Mouse (Mus musculus): ENCODE measurements around the gene 1700007K13Rik. TPM values are rescaled to one million over a fixed set of nuclear protein-coding genes. Genes with fewer than 3 reads are reported as not detected.

1700007K13Rik gene
- polyA plus RNA-seq, 1 experiment from 2014 or later: 2.3 TPM

DNA sequence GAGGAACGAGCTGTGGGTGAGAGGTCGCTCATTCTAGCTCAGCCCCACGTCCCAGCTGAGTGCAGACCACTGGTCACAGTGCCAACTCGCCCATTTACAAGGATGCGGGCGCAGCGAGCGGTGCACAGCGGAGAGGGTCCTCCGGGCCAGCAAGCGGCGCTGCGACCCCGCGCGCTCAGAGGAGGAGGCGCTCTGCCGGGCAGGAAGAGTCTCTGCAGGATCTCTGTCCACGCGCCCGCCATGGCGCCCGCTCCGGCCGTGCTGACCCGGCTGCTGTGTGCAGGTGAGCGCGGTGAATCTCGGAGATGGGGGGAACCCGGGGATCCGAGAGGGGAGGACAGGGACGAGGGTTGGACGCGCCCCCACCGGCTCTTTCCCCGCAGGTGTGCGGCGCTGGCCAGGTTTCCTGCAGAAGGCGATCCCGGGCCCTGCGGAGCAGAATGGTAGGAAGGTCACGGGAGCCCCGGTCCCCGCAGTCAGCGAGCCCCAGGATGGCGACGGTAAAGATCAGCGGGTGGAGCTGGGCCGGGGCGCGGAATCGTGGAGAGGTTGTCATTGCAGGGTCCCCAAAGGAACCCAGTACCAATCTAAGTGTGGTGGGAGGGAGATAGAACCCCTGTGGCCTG is 1.8 kb upstream of the 1700007K13Rik start, which contains the start of gene Mrps2:
Gene Mrps2 (plus strand): TSS at position 207 of the 626 bp plus-strand sequence.
- no peak within 1 kb of the TSS for H3K27ac ChIP-seq
- H3K27me3 ChIP-seq: peaks cover 14% of the 10 kb centered on the region; the same call in 1 of the 2 replicates
- H3K4me3 ChIP-seq (replicated peaks): peak within 1 kb of the TSS; percentile 95
- H3K4me1 ChIP-seq: peaks cover 25% of the 10 kb centered on the region
- H3K9me3 ChIP-seq: no peaks in the 10 kb centered on the region
- peak within 1 kb of the TSS; percentile 95 for H3K9ac ChIP-seq
- ATAC-seq (ENCODE audit: low FRiP score): peak; percentile 89
- peaks cover 41% of the 10 kb centered on the region for H3K36me3 ChIP-seq (replicated peaks)
- H3K4me2 ChIP-seq: peak within 1 kb of the TSS; percentile 78
- WGBS: under 1% methylated on average over 49 of the region's 52 CpGs

DNA sequence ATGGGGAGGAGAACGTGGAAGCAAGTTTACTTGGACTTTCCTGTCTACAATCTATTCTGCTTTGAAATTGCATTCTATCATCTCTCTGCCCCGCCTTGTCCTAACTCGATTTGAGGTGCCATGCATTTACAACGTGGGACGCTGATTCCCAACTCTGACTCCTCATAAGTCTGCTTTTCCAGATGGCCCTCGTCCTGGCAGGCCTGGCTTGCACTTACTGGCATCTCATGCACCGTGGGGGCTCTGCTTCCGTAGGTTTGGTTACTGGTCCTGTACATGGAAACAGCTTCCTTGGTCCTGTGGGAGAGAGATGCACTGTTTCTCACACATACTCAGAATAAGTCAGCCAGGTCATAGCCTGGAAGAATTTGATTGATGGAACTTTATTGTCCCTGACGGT is 1.2 kb downstream of the 1700007K13Rik start:
- WGBS: 86% methylated on average over 9 of the region's 9 CpGs
- ATAC-seq (ENCODE audit: low FRiP score): no peak
- H3K36me3 ChIP-seq (replicated peaks): peaks cover 12% of the 10 kb centered on the region
- H3K27ac ChIP-seq: no peak overlapping the region
- H3K4me3 ChIP-seq (replicated peaks): no peak overlapping the region
- H3K27me3 ChIP-seq: peaks cover 14% of the 10 kb centered on the region; the same call in 1 of the 2 replicates
- H3K4me1 ChIP-seq: peaks cover 25% of the 10 kb centered on the region
- no peak overlapping the region for H3K4me2 ChIP-seq
- H3K9me3 ChIP-seq: no peaks in the 10 kb centered on the region
- H3K9ac ChIP-seq: no peak overlapping the region

DNA sequence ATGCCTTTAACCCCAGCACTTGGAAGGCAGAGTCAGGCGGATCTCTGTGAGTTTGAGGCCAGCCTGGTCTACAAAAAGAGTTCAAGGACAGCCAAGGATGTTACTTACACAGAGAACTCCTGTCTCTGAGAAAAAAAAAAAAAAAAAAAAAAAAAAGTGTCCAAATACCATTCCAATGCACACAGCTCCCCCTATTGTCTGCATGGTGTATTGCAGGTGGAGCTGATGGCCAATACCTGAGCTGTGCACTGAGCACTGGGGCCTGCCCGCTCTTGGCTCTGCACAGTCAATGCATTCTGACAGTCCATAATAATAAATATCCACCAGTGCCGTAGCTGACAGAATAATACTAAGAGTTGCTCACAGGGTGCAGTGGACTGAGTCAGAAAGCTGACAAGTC is 2.2 kb downstream of the 1700007K13Rik start:
- H3K9me3 ChIP-seq: no peaks in the 10 kb centered on the region
- H3K36me3 ChIP-seq (replicated peaks): peaks cover 2% of the 10 kb centered on the region; the same call in 1 of the 2 replicates
- no peak overlapping the region for H3K4me3 ChIP-seq (replicated peaks)
- no peak overlapping the region for H3K9ac ChIP-seq
- ATAC-seq (ENCODE audit: low FRiP score): no peak
- H3K27ac ChIP-seq: no peak overlapping the region
- 41% methylated on average over 3 of the region's 3 CpGs for WGBS
- peaks cover 22% of the 10 kb centered on the region for H3K4me1 ChIP-seq
- no peak overlapping the region for H3K4me2 ChIP-seq
- peaks cover 14% of the 10 kb centered on the region; the same call in 1 of the 2 replicates for H3K27me3 ChIP-seq

- Histone ChIP-seq H3K4me2 (no peak overlapping the region), H3K9me3 (no peaks in the 10 kb centered on the region), H3K4me1 (no peaks in the 10 kb centered on the region), H3K9ac (no peak overlapping the region), H3K36me3 (replicated peaks) (peaks cover 27% of the 10 kb centered on the region), H3K4me3 (replicated peaks) (no peak overlapping the region), H3K27ac (no peak overlapping the region), H3K27me3 (no peaks in the 10 kb centered on the region)
- no peak for ATAC-seq (ENCODE audit: low FRiP score)
- WGBS: 79% methylated on average over 1 of the region's 1 CpGs
Measured at GRCm38 (mm10) chr2:28456616-28457015, 9.5 kb downstream of the 1700007K13Rik start.

DNA sequence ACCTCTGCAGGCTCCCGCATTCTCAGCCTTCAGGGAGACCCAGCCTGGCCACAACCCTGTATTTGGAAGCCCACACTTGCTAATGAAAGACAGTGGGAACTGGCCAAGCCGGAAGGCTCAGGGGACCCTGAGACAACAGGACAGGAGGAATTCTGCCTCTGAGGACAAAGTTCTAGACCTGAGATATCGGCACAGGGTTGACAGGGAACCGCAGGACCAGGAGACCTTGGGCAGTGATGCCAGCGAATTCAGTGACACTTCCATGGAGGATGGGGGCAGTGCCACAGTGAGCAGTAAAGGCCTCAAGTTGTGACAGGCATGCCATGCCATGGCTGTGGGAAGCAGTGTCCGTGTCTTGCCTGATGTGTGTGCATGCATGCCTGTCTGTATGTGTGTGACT is 12.6 kb downstream of the 1700007K13Rik start:
- Histone ChIP-seq H3K27ac (no peak overlapping the region), H3K4me3 (replicated peaks) (no peak overlapping the region), H3K36me3 (replicated peaks) (peaks cover 44% of the 10 kb centered on the region), H3K9ac (no peak overlapping the region), H3K9me3 (no peaks in the 10 kb centered on the region), H3K27me3 (no peaks in the 10 kb centered on the region), H3K4me2 (no peak overlapping the region), H3K4me1 (no peaks in the 10 kb centered on the region)
- WGBS: 93% methylated on average over 6 of the region's 6 CpGs
- no peak for ATAC-seq (ENCODE audit: low FRiP score)

GRCm38 (mm10) chr2:28451663-28452062 is 14.5 kb downstream of the 1700007K13Rik start:
- no peak for ATAC-seq (ENCODE audit: low FRiP score)
- Histone ChIP-seq H3K9ac (no peak overlapping the region), H3K4me1 (peaks cover 13% of the 10 kb centered on the region), H3K27ac (no peak overlapping the region), H3K4me3 (replicated peaks) (no peak overlapping the region), H3K36me3 (replicated peaks) (peaks cover 44% of the 10 kb centered on the region), H3K9me3 (no peaks in the 10 kb centered on the region), H3K27me3 (no peaks in the 10 kb centered on the region), H3K4me2 (no peak overlapping the region)
- 92% methylated on average over 11 of the region's 11 CpGs for WGBS

GRCm38 (mm10) chr2:28447315-28447670 is 18.8 kb downstream of the 1700007K13Rik start:
- Histone ChIP-seq H3K27me3 (0 out of 2 replicates have a peak, but pooled peaks cover 3% of the 10 kb centered on the region), H3K4me2 (peak overlapping the region; percentile 95), H3K9ac (peak overlapping the region; percentile 91), H3K27ac (peak overlapping the region; percentile 72), H3K4me3 (replicated peaks) (peak overlapping the region; percentile 81), H3K9me3 (no peaks in the 10 kb centered on the region), H3K36me3 (replicated peaks) (peaks cover 24% of the 10 kb centered on the region), H3K4me1 (peaks cover 20% of the 10 kb centered on the region)
- 10% methylated on average over 11 of the region's 11 CpGs for WGBS
- peak; percentile 66 for ATAC-seq (ENCODE audit: low FRiP score)

GRCm38 (mm10) chr2:28446515-28447314 is 19.4 kb downstream of the 1700007K13Rik start, which contains the start of gene Ppp1r26:
TSS of gene Ppp1r26 (plus strand) at chr2:28446800.
- peak within 1 kb of the TSS; percentile 81 for H3K4me3 ChIP-seq (replicated peaks)
- H3K4me2 ChIP-seq: peak within 1 kb of the TSS; percentile 95
- 0 out of 2 replicates have a peak, but pooled peaks cover 3% of the 10 kb centered on the region for H3K27me3 ChIP-seq
- WGBS: under 1% methylated on average over 83 of the region's 118 CpGs
- peaks cover 18% of the 10 kb centered on the region for H3K36me3 ChIP-seq (replicated peaks)
- ATAC-seq (ENCODE audit: low FRiP score): peak; percentile 82
- peak within 1 kb of the TSS; percentile 72 for H3K27ac ChIP-seq
- peaks cover 20% of the 10 kb centered on the region for H3K4me1 ChIP-seq
- H3K9me3 ChIP-seq: no peaks in the 10 kb centered on the region
- H3K9ac ChIP-seq: peak within 1 kb of the TSS; percentile 91

DNA sequence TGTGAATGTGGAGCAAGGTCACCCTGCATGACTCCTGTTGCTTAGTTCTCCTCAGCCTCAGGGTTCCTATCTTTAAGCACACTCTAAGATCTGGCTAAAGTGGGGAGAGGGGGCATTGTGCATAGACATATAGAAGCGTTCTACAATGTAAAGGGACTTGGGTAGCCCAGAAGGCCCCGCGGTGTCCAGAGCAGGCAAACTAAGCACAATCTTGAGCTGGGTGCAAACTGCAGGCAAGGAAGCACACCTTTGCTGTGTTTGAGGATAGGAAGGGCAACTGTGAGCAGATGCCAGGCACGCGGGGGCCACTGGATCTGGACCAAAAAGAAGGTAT is 20.0 kb downstream of the 1700007K13Rik start:
- 9% methylated on average over 5 of the region's 5 CpGs for WGBS
- peak overlapping the region; percentile 81 for H3K4me3 ChIP-seq (replicated peaks)
- H3K4me2 ChIP-seq: peak overlapping the region; percentile 95
- 0 out of 2 replicates have a peak, but pooled peaks cover 3% of the 10 kb centered on the region for H3K27me3 ChIP-seq
- peaks cover 20% of the 10 kb centered on the region for H3K4me1 ChIP-seq
- peaks cover 13% of the 10 kb centered on the region for H3K36me3 ChIP-seq (replicated peaks)
- no peaks in the 10 kb centered on the region for H3K9me3 ChIP-seq
- no peak overlapping the region; the same call in 1 of the 2 replicates for H3K27ac ChIP-seq
- H3K9ac ChIP-seq: peak overlapping the region; percentile 91
- no peak; the same call in 1 of the 2 replicates for ATAC-seq (ENCODE audit: low FRiP score)

GRCm38 (mm10) chr2:28445082-28445481 is 21.1 kb downstream of the 1700007K13Rik start:
- Histone ChIP-seq H3K27ac (no peak overlapping the region), H3K4me1 (peaks cover 20% of the 10 kb centered on the region), H3K4me2 (no peak overlapping the region), H3K4me3 (replicated peaks) (no peak overlapping the region), H3K9ac (no peak overlapping the region), H3K27me3 (0 out of 2 replicates have a peak, but pooled peaks cover 3% of the 10 kb centered on the region), H3K36me3 (replicated peaks) (0 out of 2 replicates have a peak, but pooled peaks cover 3% of the 10 kb centered on the region), H3K9me3 (no peaks in the 10 kb centered on the region)
- ATAC-seq (ENCODE audit: low FRiP score): no peak
- 88% methylated on average over 4 of the region's 4 CpGs for WGBS

- ATAC-seq (ENCODE audit: low FRiP score): no peak
- Histone ChIP-seq H3K9ac (no peak overlapping the region), H3K27me3 (0 out of 2 replicates have a peak, but pooled peaks cover 3% of the 10 kb centered on the region), H3K4me3 (replicated peaks) (no peak overlapping the region), H3K4me1 (peaks cover 2% of the 10 kb centered on the region), H3K27ac (no peak overlapping the region), H3K9me3 (no peaks in the 10 kb centered on the region), H3K4me2 (no peak overlapping the region), H3K36me3 (replicated peaks) (no peaks in the 10 kb centered on the region)
- 86% methylated on average over 6 of the region's 6 CpGs for WGBS
Measured at GRCm38 (mm10) chr2:28440842-28441241, 25.3 kb downstream of the 1700007K13Rik start.

GRCm38 (mm10) chr2:28435401-28435800 is 30.7 kb downstream of the 1700007K13Rik start:
- H3K4me2 ChIP-seq: no peak overlapping the region
- H3K36me3 ChIP-seq (replicated peaks): no peaks in the 10 kb centered on the region
- peaks cover 4% of the 10 kb centered on the region; the same call in 1 of the 2 replicates for H3K4me1 ChIP-seq
- no peak overlapping the region for H3K9ac ChIP-seq
- ATAC-seq (ENCODE audit: low FRiP score): no peak
- H3K4me3 ChIP-seq (replicated peaks): no peak overlapping the region
- WGBS: 92% methylated on average over 11 of the region's 11 CpGs
- no peaks in the 10 kb centered on the region for H3K27me3 ChIP-seq
- no peaks in the 10 kb centered on the region for H3K9me3 ChIP-seq
- H3K27ac ChIP-seq: no peak overlapping the region
